Mouse (Mus musculus) testis, adult 2 months (tissue): Measurements from ENCODE around the gene Chmp4b. TPM values are rescaled to one million over a fixed set of nuclear protein-coding genes. Genes with fewer than 3 reads are reported as not detected.
A peak's percentile ranks its signal among the peaks of the same experiment; 100 is the strongest.

Experiments
- H3K27ac ChIP-seq: fragments of 200-500 bp; 2 replicates; pipeline ENCODE4 v1.5.1; 2012; ENCODE audit warnings: low read depth, low read length; ENCODE audit not compliant: control insufficient read depth, insufficient read depth
- H3K27me3 ChIP-seq: fragments of 200-500 bp; 2 replicates; pipeline ENCODE4 v1.6.1; 2012; ENCODE audit warnings: mild to moderate bottlenecking, low read length, moderate library complexity; ENCODE audit not compliant: control insufficient read depth, insufficient read depth
- H3K36me3 ChIP-seq: fragments of 200-500 bp; 2 replicates; pipeline ENCODE4 v1.6.1; 2012; ENCODE audit warnings: mild to moderate bottlenecking, low read length; ENCODE audit not compliant: control insufficient read depth, insufficient read depth
- H3K4me1 ChIP-seq: fragments of 200-500 bp; 2 replicates; pipeline ENCODE4 v1.6.1; 2012; ENCODE audit warnings: low read length; ENCODE audit not compliant: control insufficient read depth, insufficient read depth
- H3K4me3 ChIP-seq: fragments of 200-500 bp; 2 replicates; pipeline ENCODE4 v1.5.1; 2012; ENCODE audit warnings: low read depth, mild to moderate bottlenecking, low read length, moderate library complexity, mixed read lengths; ENCODE audit not compliant: control insufficient read depth
- CTCF ChIP-seq: fragments of 200-500 bp; IDR thresholded peaks from 2 replicates; pipeline ENCODE4 v1.5.1; 2012; ENCODE audit warnings: low read depth, mild to moderate bottlenecking, inconsistent platforms, low read length, moderate library complexity; ENCODE audit not compliant: control insufficient read depth, insufficient read depth, insufficient replicate concordance
- POLR2A ChIP-seq: fragments of 200-500 bp; IDR thresholded peaks from 2 replicates; pipeline ENCODE4 v1.6.1; 2012; ENCODE audit warnings: low read depth, mild to moderate bottlenecking, inconsistent platforms, low read length, moderate library complexity; ENCODE audit not compliant: control insufficient read depth
- polyA plus RNA-seq: library from polyadenylated mRNA; depleted of rRNA; stranded (reverse); fragments of >200 nt; gene quantifications from 2 replicates; pipeline ENCODE4 v1.2.3, GENCODE M21; 2012

Gene Chmp4b
- polyA plus RNA-seq, 1 experiment, result 135 TPM

DNA sequence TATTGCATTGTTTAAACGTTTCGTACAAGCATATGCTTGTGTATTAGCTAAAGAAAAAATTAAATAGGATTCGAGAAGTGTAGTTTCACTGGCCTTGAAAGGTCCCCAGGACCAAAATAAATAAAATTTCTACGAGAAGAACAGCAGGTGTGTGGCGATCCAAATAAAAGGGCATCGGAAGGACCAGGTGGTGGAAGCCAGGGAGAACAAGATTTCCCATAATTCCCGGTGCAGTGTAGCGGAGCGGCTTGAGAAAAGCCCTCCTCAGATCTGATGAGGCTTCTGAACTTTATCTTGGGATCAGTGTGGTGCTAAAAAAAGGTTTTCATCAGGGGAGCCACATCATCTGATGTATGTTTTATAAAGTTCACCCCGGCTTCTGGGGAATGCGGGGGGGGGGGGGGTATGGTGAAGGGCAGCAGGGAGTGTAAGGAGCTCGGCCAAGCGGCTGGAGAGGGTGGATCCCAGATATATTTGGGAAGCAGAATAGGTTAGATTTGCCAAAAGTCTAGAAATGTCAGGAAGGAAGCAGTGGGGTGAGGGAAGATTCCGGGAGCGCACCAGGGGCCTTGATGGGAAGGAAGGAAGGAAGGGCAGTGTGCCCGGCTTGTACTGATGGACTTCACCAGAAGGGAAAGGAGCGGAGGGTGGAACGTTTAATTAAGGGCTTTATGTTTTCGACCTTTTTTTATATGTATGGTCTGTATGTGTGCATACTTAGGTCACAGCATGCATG lies 36.5 kb upstream of the Chmp4b start:
- Histone ChIP-seq H3K4me1 (peaks cover 14% of the 10 kb centered on the region), H3K36me3 (no peaks in the 10 kb centered on the region), H3K27me3 (no peaks in the 10 kb centered on the region), H3K27ac (peak overlapping the region; percentile 52; the same call in 1 of the 2 replicates), H3K4me3 (no peak overlapping the region; the same call in 1 of the 2 replicates)
- TF ChIP-seq POLR2A (no peak), CTCF (no peak)

- no peaks in the 10 kb centered on the region for H3K36me3 ChIP-seq
- H3K27ac ChIP-seq, result no peak overlapping the region; the same call in 1 of the 2 replicates
- H3K4me1 ChIP-seq, result peaks cover 14% of the 10 kb centered on the region
- no peaks in the 10 kb centered on the region for H3K27me3 ChIP-seq
- no peak overlapping the region for H3K4me3 ChIP-seq
- no peak for TF ChIP-seq POLR2A
- no peak for TF ChIP-seq CTCF
Observed at GRCm38 (mm10) chr2:154615674-154616073, 35.8 kb upstream of the Chmp4b start.

DNA sequence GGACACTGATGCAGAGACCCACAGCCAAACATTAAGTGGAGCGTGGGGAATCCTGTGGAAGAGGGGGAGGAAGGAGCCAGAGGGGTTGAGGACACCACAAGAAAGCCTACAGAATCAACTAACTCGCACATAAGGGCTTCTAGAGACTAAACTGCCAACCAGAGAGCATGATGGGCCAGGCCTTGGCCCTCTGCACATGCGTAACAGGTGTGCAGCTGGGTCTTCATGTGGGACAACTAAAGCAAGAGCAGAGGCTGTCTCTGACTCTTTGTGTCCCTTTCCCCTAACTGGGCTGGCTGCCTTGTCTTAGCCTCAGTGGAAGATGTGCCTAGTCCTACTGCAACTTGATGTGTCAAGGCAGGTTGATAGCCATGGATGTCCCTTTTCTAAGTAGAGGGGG lies 34.4 kb upstream of the Chmp4b start:
- Histone ChIP-seq H3K27me3 (no peaks in the 10 kb centered on the region), H3K27ac (no peak overlapping the region), H3K4me1 (peaks cover 14% of the 10 kb centered on the region), H3K4me3 (no peak overlapping the region), H3K36me3 (no peaks in the 10 kb centered on the region)
- no peak for TF ChIP-seq CTCF
- TF ChIP-seq POLR2A, result no peak

- no peak overlapping the region for H3K4me3 ChIP-seq
- no peak for TF ChIP-seq POLR2A
- no peak for TF ChIP-seq CTCF
- H3K27ac ChIP-seq, result no peak overlapping the region
- H3K27me3 ChIP-seq, result no peaks in the 10 kb centered on the region
- H3K4me1 ChIP-seq, result no peaks in the 10 kb centered on the region
- H3K36me3 ChIP-seq, result no peaks in the 10 kb centered on the region
Observed at GRCm38 (mm10) chr2:154621684-154622083, 29.8 kb upstream of the Chmp4b start.

GRCm38 (mm10) chr2:154624137-154624536 lies 27.4 kb upstream of the Chmp4b start:
- Histone ChIP-seq H3K4me3 (no peak overlapping the region), H3K27me3 (no peaks in the 10 kb centered on the region), H3K27ac (no peak overlapping the region), H3K4me1 (no peaks in the 10 kb centered on the region), H3K36me3 (no peaks in the 10 kb centered on the region)
- TF ChIP-seq POLR2A (no peak), CTCF (no peak)

GRCm38 (mm10) chr2:154630531-154630930 lies 21.0 kb upstream of the Chmp4b start:
- no peaks in the 10 kb centered on the region for H3K36me3 ChIP-seq
- no peaks in the 10 kb centered on the region for H3K4me1 ChIP-seq
- no peaks in the 10 kb centered on the region for H3K27me3 ChIP-seq
- no peak overlapping the region for H3K4me3 ChIP-seq
- TF ChIP-seq CTCF, result no peak
- no peak for TF ChIP-seq POLR2A
- H3K27ac ChIP-seq, result no peak overlapping the region

- no peak for TF ChIP-seq POLR2A
- no peak for TF ChIP-seq CTCF
- Histone ChIP-seq H3K4me1 (no peaks in the 10 kb centered on the region), H3K36me3 (no peaks in the 10 kb centered on the region), H3K27ac (no peak overlapping the region), H3K27me3 (no peaks in the 10 kb centered on the region), H3K4me3 (no peak overlapping the region)
Observed at GRCm38 (mm10) chr2:154632203-154632780, 19.2 kb upstream of the Chmp4b start.
